Mouse (Mus musculus) midbrain, embryonic 12.5 days (tissue): ENCODE results near the gene Nudt13. TPM values are rescaled to one million over a fixed set of nuclear protein-coding genes. Genes with fewer than 3 reads are reported as not detected.

Experiments
- ATAC-seq: fragments of 200-750 bp; cut with Nextera tagmentation; 2 replicates; pipeline ENCODE4 v1.8.0; 2017; ENCODE audit warnings: low read depth, moderate TSS enrichment, moderate library complexity; ENCODE audit not compliant: low FRiP score
- H3K27ac ChIP-seq: fragments of 300-500 bp; sonication (generic); replicated peaks from 2 replicates; pipeline ENCODE4 v1.5.1; 2016; ENCODE audit warnings: mild to moderate bottlenecking
- H3K27me3 ChIP-seq: fragments of 300-500 bp; sonication (generic); 2 replicates; pipeline ENCODE4 v1.6.1; 2016; ENCODE audit warnings: mild to moderate bottlenecking
- H3K36me3 ChIP-seq: fragments of 300-500 bp; sonication (generic); 2 replicates; pipeline ENCODE4 v1.6.1; 2016
- H3K4me1 ChIP-seq: fragments of 300-500 bp; sonication (generic); 2 replicates; pipeline ENCODE4 v1.6.1; 2016
- H3K4me2 ChIP-seq: fragments of 300-500 bp; sonication (generic); replicated peaks from 2 replicates; pipeline ENCODE4 v1.6.1; 2016; ENCODE audit warnings: mild to moderate bottlenecking, moderate library complexity
- H3K4me3 ChIP-seq: fragments of 300-500 bp; sonication (generic); 2 replicates; pipeline ENCODE4 v1.5.1; 2016; ENCODE audit warnings: mild to moderate bottlenecking
- H3K9ac ChIP-seq: fragments of 300-500 bp; sonication (generic); replicated peaks from 2 replicates; pipeline ENCODE4 v1.6.1; 2016; ENCODE audit warnings: mild to moderate bottlenecking, moderate library complexity
- H3K9me3 ChIP-seq: fragments of 300-500 bp; sonication (generic); 2 replicates; pipeline ENCODE4 v1.6.1; 2016; ENCODE audit warnings: mild to moderate bottlenecking
- WGBS: fragments of 180-500 bp; shearing (Covaris S2); methylation state at CpG from one replicate; pipeline ENCODE4 v1.1.7; 2016; 5-methylcytosine and 5-hydroxymethylcytosine counted together
- polyA plus RNA-seq: library from polyadenylated mRNA; unstranded; fragments of >200 nt; fragmentation: Nextera tagmentation; extraction: Ambion mirVana; gene quantifications from 2 replicates; pipeline ENCODE4 v1.2.1, GENCODE M21; 2016

Nudt13 gene
- 14.5 and 16.0 TPM in 2 replicates for polyA plus RNA-seq

GRCm38 (mm10) chr14:20294117-20294892 is at the start of gene Nudt13:
TSS of gene Nudt13 (plus strand) at chr14:20294697.
- Histone ChIP-seq H3K9me3 (no peaks in the 10 kb centered on the region), H3K4me1 (peaks cover 6% of the 10 kb centered on the region), H3K9ac (peak within 1 kb of the TSS; percentile 48), H3K4me3 (peak within 1 kb of the TSS; percentile 49), H3K4me2 (peak within 1 kb of the TSS; percentile 59), H3K27me3 (no peaks in the 10 kb centered on the region), H3K36me3 (no peaks in the 10 kb centered on the region), H3K27ac (no peak within 1 kb of the TSS)
- 25% methylated on average over 14 of the region's 14 CpGs for WGBS
- peak; percentile 97 for ATAC-seq

- peaks cover 3% of the 10 kb centered on the region; the same call in 1 of the 2 replicates for H3K4me1 ChIP-seq
- WGBS: 66% methylated on average over 2 of the region's 2 CpGs
- H3K36me3 ChIP-seq: no peaks in the 10 kb centered on the region
- no peak overlapping the region for H3K27ac ChIP-seq
- H3K9ac ChIP-seq: no peak overlapping the region
- no peak overlapping the region for H3K4me3 ChIP-seq
- H3K4me2 ChIP-seq: no peak overlapping the region
- ATAC-seq: no peak
- H3K27me3 ChIP-seq: peaks cover 3% of the 10 kb centered on the region; the same call in 1 of the 2 replicates
- H3K9me3 ChIP-seq: no peaks in the 10 kb centered on the region
Observed at GRCm38 (mm10) chr14:20245318-20245717, 49.2 kb upstream of the Nudt13 start.

GRCm38 (mm10) chr14:20245861-20246260 is 48.6 kb upstream of the Nudt13 start:
- H3K27ac ChIP-seq: no peak overlapping the region
- H3K27me3 ChIP-seq: peaks cover 3% of the 10 kb centered on the region; the same call in 1 of the 2 replicates
- peaks cover 7% of the 10 kb centered on the region; the same call in 1 of the 2 replicates for H3K4me1 ChIP-seq
- H3K9ac ChIP-seq: no peak overlapping the region
- no peak for ATAC-seq
- no peak overlapping the region for H3K4me3 ChIP-seq
- H3K4me2 ChIP-seq: no peak overlapping the region
- no peaks in the 10 kb centered on the region for H3K9me3 ChIP-seq
- no peaks in the 10 kb centered on the region for H3K36me3 ChIP-seq
- 85% methylated on average over 5 of the region's 5 CpGs for WGBS

GRCm38 (mm10) chr14:20246811-20247266 is 47.7 kb upstream of the Nudt13 start:
- Histone ChIP-seq H3K4me2 (no peak overlapping the region), H3K9me3 (no peaks in the 10 kb centered on the region), H3K9ac (no peak overlapping the region), H3K36me3 (no peaks in the 10 kb centered on the region), H3K27me3 (peaks cover 3% of the 10 kb centered on the region; the same call in 1 of the 2 replicates), H3K4me1 (peaks cover 7% of the 10 kb centered on the region; the same call in 1 of the 2 replicates), H3K4me3 (no peak overlapping the region), H3K27ac (no peak overlapping the region)
- no peak for ATAC-seq
- 72% methylated on average over 11 of the region's 11 CpGs for WGBS

- Histone ChIP-seq H3K4me1 (peaks cover 7% of the 10 kb centered on the region; the same call in 1 of the 2 replicates), H3K27ac (no peak overlapping the region), H3K4me2 (no peak overlapping the region), H3K27me3 (peaks cover 3% of the 10 kb centered on the region; the same call in 1 of the 2 replicates), H3K9me3 (no peaks in the 10 kb centered on the region), H3K36me3 (no peaks in the 10 kb centered on the region), H3K4me3 (no peak overlapping the region), H3K9ac (no peak overlapping the region)
- 93% methylated on average over 3 of the region's 3 CpGs for WGBS
- ATAC-seq: no peak
Observed at GRCm38 (mm10) chr14:20248001-20248400, 46.5 kb upstream of the Nudt13 start.

- H3K27me3 ChIP-seq: peaks cover 3% of the 10 kb centered on the region; the same call in 1 of the 2 replicates
- H3K4me2 ChIP-seq: no peak overlapping the region
- peaks cover 7% of the 10 kb centered on the region; the same call in 1 of the 2 replicates for H3K4me1 ChIP-seq
- H3K27ac ChIP-seq: no peak overlapping the region
- no peak overlapping the region for H3K4me3 ChIP-seq
- ATAC-seq: no peak
- H3K9me3 ChIP-seq: no peaks in the 10 kb centered on the region
- no peak overlapping the region for H3K9ac ChIP-seq
- no peaks in the 10 kb centered on the region for H3K36me3 ChIP-seq
- WGBS: 64% methylated on average over 14 of the region's 14 CpGs
Observed at GRCm38 (mm10) chr14:20250237-20251171, 44.0 kb upstream of the Nudt13 start.

GRCm38 (mm10) chr14:20258185-20259113 is 36.0 kb upstream of the Nudt13 start:
- H3K9me3 ChIP-seq: no peaks in the 10 kb centered on the region
- H3K4me1 ChIP-seq: no peaks in the 10 kb centered on the region
- no peaks in the 10 kb centered on the region for H3K36me3 ChIP-seq
- H3K9ac ChIP-seq: no peak overlapping the region
- H3K27ac ChIP-seq: no peak overlapping the region
- H3K4me2 ChIP-seq: no peak overlapping the region
- no peak overlapping the region for H3K4me3 ChIP-seq
- H3K27me3 ChIP-seq: peaks cover 29% of the 10 kb centered on the region
- peak; percentile 82 for ATAC-seq
- WGBS: 49% methylated on average over 8 of the region's 8 CpGs

- Histone ChIP-seq H3K4me1 (no peaks in the 10 kb centered on the region), H3K9ac (no peak overlapping the region), H3K4me2 (no peak overlapping the region), H3K4me3 (no peak overlapping the region), H3K9me3 (no peaks in the 10 kb centered on the region), H3K27me3 (peaks cover 23% of the 10 kb centered on the region), H3K27ac (no peak overlapping the region), H3K36me3 (no peaks in the 10 kb centered on the region)
- ATAC-seq: no peak
- WGBS: 87% methylated on average over 3 of the region's 4 CpGs
Observed at GRCm38 (mm10) chr14:20262346-20262745, 32.2 kb upstream of the Nudt13 start.

- Histone ChIP-seq H3K4me3 (no peak overlapping the region), H3K27ac (no peak overlapping the region), H3K4me1 (no peaks in the 10 kb centered on the region), H3K4me2 (no peak overlapping the region), H3K27me3 (no peaks in the 10 kb centered on the region), H3K9ac (no peak overlapping the region), H3K9me3 (no peaks in the 10 kb centered on the region), H3K36me3 (no peaks in the 10 kb centered on the region)
- WGBS: 85% methylated on average over 6 of the region's 6 CpGs
- ATAC-seq: no peak
Observed at GRCm38 (mm10) chr14:20268421-20268820, 26.1 kb upstream of the Nudt13 start.

- ATAC-seq: no peak
- no peaks in the 10 kb centered on the region for H3K27me3 ChIP-seq
- no peak within 1 kb of the TSS for H3K27ac ChIP-seq
- no peaks in the 10 kb centered on the region for H3K36me3 ChIP-seq
- H3K9me3 ChIP-seq: peaks cover under 1% of the 10 kb centered on the region; the same call in 1 of the 2 replicates
- H3K4me3 ChIP-seq: no peak within 1 kb of the TSS
- no peaks in the 10 kb centered on the region for H3K4me1 ChIP-seq
- no peak within 1 kb of the TSS for H3K4me2 ChIP-seq
- 73% methylated on average over 6 of the region's 6 CpGs for WGBS
- no peak within 1 kb of the TSS for H3K9ac ChIP-seq
Observed at GRCm38 (mm10) chr14:20269082-20269809, 25.3 kb upstream of the Nudt13 start, which contains the start of gene Kcnk16. TSS of gene Kcnk16 (minus strand) at chr14:20269199.
